Mouse (Mus musculus): ENCODE results near the gene Alpi. TPM values are rescaled to one million over a fixed set of nuclear protein-coding genes. Genes with fewer than 3 reads are reported as not detected.

The Alpi gene
- total RNA-seq (2015) (not detected in 2 replicates), total RNA-seq (2017) (not detected in 2 replicates)

- no peak for ATAC-seq (replicated peaks; ENCODE audit: poor library complexity)
Observed at GRCm38 (mm10) chr1:87101411-87101810, at the start of gene Alpi. TSS of gene Alpi (minus strand) at chr1:87101606.

- peak; percentile 63 for ATAC-seq (replicated peaks; ENCODE audit: poor library complexity)
Observed at GRCm38 (mm10) chr1:87149422-87149821, 48.0 kb upstream of the Alpi start.

- ATAC-seq (replicated peaks; ENCODE audit: poor library complexity), result no peak
Observed at GRCm38 (mm10) chr1:87143141-87143540, 41.7 kb upstream of the Alpi start.

GRCm38 (mm10) chr1:87142456-87142855 is 41.0 kb upstream of the Alpi start:
- no peak for ATAC-seq (replicated peaks; ENCODE audit: poor library complexity)

- ATAC-seq (replicated peaks; ENCODE audit: poor library complexity), result no peak
Observed at GRCm38 (mm10) chr1:87141550-87141949, 40.1 kb upstream of the Alpi start.

- no peak for ATAC-seq (replicated peaks; ENCODE audit: poor library complexity)
Observed at GRCm38 (mm10) chr1:87131803-87132202, 30.4 kb upstream of the Alpi start.

GRCm38 (mm10) chr1:87127206-87128030 is 26.0 kb upstream of the Alpi start:
- ATAC-seq (replicated peaks; ENCODE audit: poor library complexity), result no peak

- no peak for ATAC-seq (replicated peaks; ENCODE audit: poor library complexity)
Observed at GRCm38 (mm10) chr1:87124673-87125072, 23.3 kb upstream of the Alpi start, which contains the start of gene Akp3. TSS of gene Akp3 (plus strand) at chr1:87124973.

- ATAC-seq (replicated peaks; ENCODE audit: poor library complexity), result no peak
Observed at GRCm38 (mm10) chr1:87114784-87115183, 13.4 kb upstream of the Alpi start.

GRCm38 (mm10) chr1:87111719-87112354 is 10.4 kb upstream of the Alpi start:
- peak; percentile 66 for ATAC-seq (replicated peaks; ENCODE audit: poor library complexity)

- no peak for ATAC-seq (replicated peaks; ENCODE audit: poor library complexity)
Observed at GRCm38 (mm10) chr1:87108564-87108963, 7.2 kb upstream of the Alpi start.

- ATAC-seq (replicated peaks; ENCODE audit: poor library complexity), result no peak
Observed at GRCm38 (mm10) chr1:87106536-87106935, 5.1 kb upstream of the Alpi start.

GRCm38 (mm10) chr1:87103936-87104335 is 2.5 kb upstream of the Alpi start:
- peak; percentile 58 for ATAC-seq (replicated peaks; ENCODE audit: poor library complexity)

- no peak for ATAC-seq (replicated peaks; ENCODE audit: poor library complexity)
Observed at GRCm38 (mm10) chr1:87102114-87102513, 708 bp upstream of the Alpi start.

GRCm38 (mm10) chr1:87098358-87098975 is 2.9 kb downstream of the Alpi start:
- ATAC-seq (replicated peaks; ENCODE audit: poor library complexity), result peak; percentile 89

GRCm38 (mm10) chr1:87095642-87096041 is 5.8 kb downstream of the Alpi start:
- no peak for ATAC-seq (replicated peaks; ENCODE audit: poor library complexity)

- no peak for ATAC-seq (replicated peaks; ENCODE audit: poor library complexity)
Observed at GRCm38 (mm10) chr1:87089828-87090227, 11.6 kb downstream of the Alpi start, which contains the start of gene Alppl2. TSS of gene Alppl2 (minus strand) at chr1:87089928.

- ATAC-seq (replicated peaks; ENCODE audit: poor library complexity), result no peak
Observed at GRCm38 (mm10) chr1:87089251-87089650, 12.2 kb downstream of the Alpi start.

- ATAC-seq (replicated peaks; ENCODE audit: poor library complexity), result 0 out of 2 replicates have a peak, but pooled peaks have one; percentile 29
Observed at GRCm38 (mm10) chr1:87086964-87087363, 14.4 kb downstream of the Alpi start.

- no peak for ATAC-seq (replicated peaks; ENCODE audit: poor library complexity)
Observed at GRCm38 (mm10) chr1:87086196-87086595, 15.2 kb downstream of the Alpi start.

- no peak for ATAC-seq (replicated peaks; ENCODE audit: poor library complexity)
Observed at GRCm38 (mm10) chr1:87073776-87074175, 27.6 kb downstream of the Alpi start.

- ATAC-seq (replicated peaks; ENCODE audit: poor library complexity), result peak; percentile 99
Observed at GRCm38 (mm10) chr1:87070720-87071119, 30.7 kb downstream of the Alpi start.

All from megakaryocyte progenitor cell, adult 5-6 weeks (primary cell).